Mouse (Mus musculus) megakaryocyte-erythroid progenitor cell, adult 5-6 weeks (primary cell): ENCODE measurements around the gene Vps36. TPM values are rescaled to one million over a fixed set of nuclear protein-coding genes. Genes with fewer than 3 reads are reported as not detected.

Experiments used
- ATAC-seq: replicated peaks from 2 replicates; pipeline ENCODE4 v1.8.0; 2016; ENCODE audit warnings: mild to moderate bottlenecking, inconsistent platforms; ENCODE audit not compliant: severe bottlenecking, poor library complexity, low FRiP score, low TSS enrichment
- total RNA-seq, 2 experiments: library from RNA; stranded (forward) in 1 of 2; stranded (reverse) in 1 of 2; fragments of 200-1000, 215-1000 nt in 1 of 2; fragments of >200 nt in 1 of 2; fragmentation: Nextera tagmentation in 1 of 2; gene quantifications; 2 replicates each; pipeline ENCODE4 v1.2.3; 2014 to 2017

The Vps36 gene
- total RNA-seq (2014; fragmentation: Nextera tagmentation) (30.9 and 31.8 TPM in 2 replicates), total RNA-seq (2017) (30.4 and 38.4 TPM in 2 replicates)

GRCm38 (mm10) chr8:22192660-22193431, at the start of gene Vps36:
TSS of gene Vps36 (plus strand) at chr8:22192809.
- peak; percentile 87 for ATAC-seq

GRCm38 (mm10) chr8:22143764-22144491, 48.7 kb upstream of the Vps36 start:
- ATAC-seq: peak; percentile 96

- no peak for ATAC-seq
These were observed 46.8 kb upstream of the Vps36 start for GRCm38 (mm10) chr8:22145831-22146230.

GRCm38 (mm10) chr8:22147706-22148366, 44.8 kb upstream of the Vps36 start:
- no peak for ATAC-seq

GRCm38 (mm10) chr8:22148367-22148740, 44.3 kb upstream of the Vps36 start:
- no peak for ATAC-seq

GRCm38 (mm10) chr8:22149643-22150344, 42.8 kb upstream of the Vps36 start:
- no peak for ATAC-seq

GRCm38 (mm10) chr8:22150345-22150663, 42.3 kb upstream of the Vps36 start:
- ATAC-seq: no peak

GRCm38 (mm10) chr8:22162206-22162605, 30.4 kb upstream of the Vps36 start:
- ATAC-seq: no peak

- no peak for ATAC-seq
These were observed 28.2 kb upstream of the Vps36 start for GRCm38 (mm10) chr8:22164431-22164830.

- peak; percentile 64 for ATAC-seq
These were observed 27.1 kb upstream of the Vps36 start for GRCm38 (mm10) chr8:22165251-22166079.

- peak; percentile 93 for ATAC-seq
These were observed 26.5 kb upstream of the Vps36 start, which contains the start of gene Nek3 for GRCm38 (mm10) chr8:22166080-22166603. TSS of gene Nek3 (minus strand) at chr8:22166435.

- no peak for ATAC-seq
These were observed 23.4 kb upstream of the Vps36 start for GRCm38 (mm10) chr8:22169167-22169566.

- no peak for ATAC-seq
These were observed 16.6 kb upstream of the Vps36 start for GRCm38 (mm10) chr8:22175966-22176365.

GRCm38 (mm10) chr8:22184884-22185283, 7.7 kb upstream of the Vps36 start:
- ATAC-seq: peak; percentile 84

GRCm38 (mm10) chr8:22185431-22186397, 6.9 kb upstream of the Vps36 start, which contains the start of gene Ckap2:
TSS of gene Ckap2 (minus strand) at chr8:22185819.
- peak; percentile 88 for ATAC-seq

- peak; percentile 53 for ATAC-seq
These were observed 912 bp downstream of the Vps36 start for GRCm38 (mm10) chr8:22193432-22194010.

- no peak for ATAC-seq
These were observed 5.3 kb downstream of the Vps36 start for GRCm38 (mm10) chr8:22197914-22198313.
